Mouse (Mus musculus): ENCODE data around the gene Cys1. TPM values are rescaled to one million over a fixed set of nuclear protein-coding genes. Genes with fewer than 3 reads are reported as not detected.
"Not testable (repeated sequence)": the region's sequence is repeated elsewhere in the genome, so short reads cannot be mapped to it uniquely, and the experiment has no call there.

The Cys1 gene
- 1 to 10 TPM; 2.8 to 3.4 TPM for total RNA-seq (2021)

DNA sequence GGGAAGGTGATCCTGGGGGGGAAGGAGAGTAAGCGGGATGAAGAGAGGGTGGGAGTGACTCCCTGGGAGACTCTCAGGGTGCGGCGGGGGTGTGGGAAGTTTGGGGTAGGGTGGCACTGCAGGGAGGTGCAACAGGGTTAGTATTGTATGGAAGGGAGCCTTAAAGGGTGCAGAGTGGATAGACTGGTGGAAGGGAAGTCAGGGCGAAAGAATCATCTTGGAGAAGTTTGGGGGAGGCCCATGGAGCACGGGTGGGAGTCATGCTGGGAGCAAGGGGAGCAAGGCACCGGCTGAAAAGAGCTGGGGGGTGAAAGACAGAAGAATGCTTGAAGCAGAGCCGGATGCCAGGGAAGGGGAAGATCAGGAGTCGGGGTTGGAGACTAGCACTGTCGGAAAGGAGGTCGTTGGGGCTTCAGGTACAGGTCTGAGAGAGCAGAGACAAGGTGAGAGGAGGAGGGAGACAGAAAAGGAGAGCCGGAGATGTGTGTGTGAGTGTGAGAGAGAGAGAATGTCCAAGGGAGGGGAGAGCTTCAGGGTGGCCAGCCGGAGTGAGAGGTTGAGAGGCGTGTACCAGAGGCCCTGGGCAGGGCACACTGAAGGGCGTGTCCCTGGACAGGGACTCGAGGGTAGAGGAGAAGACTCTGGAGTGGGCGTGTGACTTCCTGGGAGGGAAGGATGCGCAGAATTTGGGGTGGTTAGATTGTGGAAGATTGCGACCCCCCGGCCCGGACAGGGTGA is at the start of gene Cys1:
Cys1 (minus strand) TSS at position 528 of the 738 bp plus-strand sequence.
- DNase-seq = peak; percentile 27

DNA sequence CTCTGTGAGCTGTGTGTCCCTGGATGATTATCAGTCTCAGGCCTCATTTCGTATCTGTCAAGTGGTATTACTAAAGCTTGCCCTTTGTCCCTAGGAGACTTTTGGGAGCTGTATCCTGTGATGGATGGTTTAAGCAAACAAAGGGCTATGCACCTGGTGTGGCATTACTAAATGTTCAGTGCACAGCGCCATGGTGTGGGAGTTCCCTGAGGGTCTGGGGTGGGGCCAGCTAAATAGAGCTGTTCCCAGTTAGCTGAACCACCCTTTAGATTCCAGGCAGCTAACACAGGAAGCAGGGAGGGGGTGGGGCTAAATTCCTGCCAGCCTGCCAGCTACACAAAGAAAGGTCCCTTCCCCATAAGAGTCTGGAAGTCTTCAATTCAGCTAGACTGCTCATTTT is 42.8 kb upstream of the Cys1 start:
- DNase-seq = no peak

DNA sequence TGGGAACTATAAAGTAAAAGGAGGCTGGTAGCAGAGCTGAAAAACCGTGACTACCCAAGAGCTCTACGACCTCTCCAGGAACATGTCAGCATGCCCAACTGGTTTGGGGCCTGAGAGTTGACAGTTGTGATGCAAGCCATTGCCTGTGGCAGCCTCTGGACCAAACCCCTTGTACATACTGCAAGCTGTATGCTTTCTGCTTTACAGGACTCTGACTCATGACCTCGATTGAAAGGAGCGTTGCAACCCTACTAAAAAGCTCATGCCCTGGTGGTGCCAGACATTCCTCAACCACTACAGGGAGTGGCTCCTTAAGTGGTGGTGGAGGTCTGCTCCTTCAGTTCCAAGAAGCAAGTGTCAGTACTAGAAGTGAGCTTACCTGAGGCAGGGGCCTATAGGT is 42.2 kb upstream of the Cys1 start:
- no peak for DNase-seq

- no peak for DNase-seq
These were observed 41.8 kb upstream of the Cys1 start for GRCm38 (mm10) chr12:24723434-24723833.

- peak; percentile 58 for DNase-seq
These were observed 35.2 kb upstream of the Cys1 start for GRCm38 (mm10) chr12:24716721-24717301.

DNA sequence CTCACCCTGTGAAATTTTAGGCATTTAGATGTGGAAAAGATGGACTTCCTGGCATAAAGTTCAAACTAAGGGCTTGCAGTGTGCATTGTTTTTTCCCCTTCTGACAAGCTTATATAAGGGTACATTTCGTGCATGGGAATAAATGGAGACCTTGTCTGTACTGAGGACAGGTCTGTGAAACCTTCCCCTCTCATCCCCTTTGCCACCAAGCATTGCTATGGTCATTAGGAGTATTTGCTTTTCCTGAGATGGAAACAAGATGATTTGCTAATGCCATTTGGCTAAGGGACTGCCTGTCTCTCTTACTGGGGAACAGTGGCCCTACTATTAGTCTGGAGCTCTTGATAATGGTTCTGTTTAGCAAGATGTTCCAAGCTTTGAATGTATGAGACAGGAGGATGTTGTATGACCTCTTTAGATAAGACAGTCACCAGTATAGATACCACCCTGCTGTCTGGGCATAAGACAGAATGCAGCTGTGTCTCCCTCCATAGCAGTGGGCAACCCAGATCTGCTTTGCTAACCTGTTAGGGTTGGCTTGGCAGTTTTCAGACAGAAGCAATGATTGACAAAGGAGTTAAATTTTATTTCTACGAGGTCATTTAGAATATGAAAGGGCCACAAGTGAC is 33.8 kb upstream of the Cys1 start:
- no peak for DNase-seq

DNA sequence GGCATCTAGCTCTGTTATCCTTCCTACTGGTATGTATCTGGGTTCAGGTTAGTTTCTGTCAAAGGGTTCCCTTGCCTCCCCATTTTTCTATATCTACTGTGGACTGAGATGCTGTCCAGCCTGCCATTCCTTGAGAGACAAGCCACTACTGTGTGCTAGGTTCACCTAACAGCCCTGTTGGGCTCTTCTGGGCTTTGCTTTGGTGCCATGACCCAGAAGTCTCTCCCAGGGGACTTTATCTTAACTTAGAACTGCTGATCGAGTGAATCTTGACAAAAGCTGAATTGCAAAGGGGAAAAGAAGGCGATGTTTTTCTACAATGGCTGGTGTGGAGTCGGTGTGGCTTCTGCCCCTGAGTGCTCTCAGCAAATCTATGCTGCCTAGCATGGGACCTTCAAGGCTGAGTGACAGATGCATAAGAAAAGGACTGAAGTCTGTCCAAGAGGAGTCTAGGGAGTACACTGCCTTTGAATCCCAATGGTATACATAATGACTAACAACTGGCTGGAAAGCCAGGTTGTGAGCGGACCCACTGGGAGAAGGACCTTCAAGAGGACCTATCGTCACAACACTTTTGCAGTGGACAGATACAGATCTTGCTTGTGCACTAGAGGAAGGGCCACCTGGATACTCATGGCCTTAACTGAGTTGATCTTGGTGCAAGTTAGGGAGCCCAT is 33.1 kb upstream of the Cys1 start:
- DNase-seq = no peak

DNA sequence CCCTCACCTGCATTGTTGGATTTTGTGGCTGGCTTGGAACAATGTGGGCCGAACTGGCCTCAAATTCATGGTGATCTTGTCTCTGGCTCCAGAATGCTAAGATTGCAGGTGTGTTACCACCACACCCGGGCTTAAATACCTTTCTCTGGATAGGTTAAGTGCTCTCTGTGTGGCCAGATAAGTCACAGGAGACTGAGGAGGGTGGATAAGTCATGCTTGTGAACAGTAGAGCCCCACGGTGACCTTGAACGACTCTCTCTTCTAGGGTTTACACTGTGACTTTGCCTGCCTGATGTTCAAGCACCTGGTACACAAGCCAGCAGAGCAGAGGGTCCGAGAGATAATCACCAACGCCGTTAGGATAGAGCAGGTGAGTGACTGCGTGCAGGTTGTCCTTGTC is 30.8 kb upstream of the Cys1 start:
- DNase-seq = no peak

GRCm38 (mm10) chr12:24710672-24711071 is 29.1 kb upstream of the Cys1 start:
- peak; percentile 33 for DNase-seq

DNA sequence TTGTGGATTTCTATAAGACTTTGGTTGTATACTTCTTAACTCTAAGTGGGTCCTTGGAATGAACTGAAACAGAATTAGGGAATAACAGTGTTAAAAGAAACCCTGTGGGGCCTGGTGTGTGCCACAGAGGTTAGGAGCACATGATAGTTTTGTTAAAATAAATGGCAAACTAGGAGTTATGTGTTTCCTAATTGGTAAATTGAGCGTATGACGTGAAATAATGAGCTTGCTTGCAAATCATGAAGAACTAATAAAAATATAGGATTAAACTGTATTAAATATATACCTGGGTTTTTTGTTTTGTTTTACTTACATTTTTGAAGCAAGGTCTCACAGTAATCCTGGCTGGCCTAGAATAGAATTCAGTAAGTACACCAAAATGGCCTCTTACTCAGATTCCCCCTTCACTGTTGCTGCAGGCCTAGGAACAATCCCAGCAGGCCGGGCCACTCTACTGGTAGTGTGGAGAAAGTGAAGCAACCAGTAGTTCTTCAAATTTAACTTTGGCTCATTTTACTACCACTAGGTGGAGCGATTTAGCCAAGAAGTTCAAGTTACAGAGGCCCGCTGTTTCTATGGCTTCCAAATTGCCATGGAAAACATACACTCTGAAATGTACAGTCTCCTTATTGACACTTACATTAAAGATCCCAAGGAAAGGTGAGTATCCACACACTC is 28.4 kb upstream of the Cys1 start:
- peak; percentile 72 for DNase-seq

DNA sequence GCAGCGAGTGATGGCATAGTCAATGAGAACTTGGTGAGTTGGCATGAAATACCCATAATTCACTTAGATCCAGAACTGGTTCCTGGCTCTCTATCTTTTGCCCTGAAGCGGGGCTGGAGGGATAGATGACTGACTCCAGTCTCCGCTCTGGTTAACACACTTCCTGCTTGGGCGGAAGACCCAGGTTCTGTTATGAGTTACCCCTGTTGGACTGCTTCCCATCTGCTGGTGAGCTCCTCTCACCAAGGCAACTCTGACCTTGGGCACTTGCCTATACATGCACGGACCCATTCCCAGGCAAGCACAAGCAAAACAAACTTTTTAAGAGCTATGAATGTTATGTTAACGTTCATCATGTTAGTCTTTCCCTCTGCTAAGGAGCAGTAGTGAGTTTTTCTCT is 27.8 kb upstream of the Cys1 start:
- no peak for DNase-seq

DNA sequence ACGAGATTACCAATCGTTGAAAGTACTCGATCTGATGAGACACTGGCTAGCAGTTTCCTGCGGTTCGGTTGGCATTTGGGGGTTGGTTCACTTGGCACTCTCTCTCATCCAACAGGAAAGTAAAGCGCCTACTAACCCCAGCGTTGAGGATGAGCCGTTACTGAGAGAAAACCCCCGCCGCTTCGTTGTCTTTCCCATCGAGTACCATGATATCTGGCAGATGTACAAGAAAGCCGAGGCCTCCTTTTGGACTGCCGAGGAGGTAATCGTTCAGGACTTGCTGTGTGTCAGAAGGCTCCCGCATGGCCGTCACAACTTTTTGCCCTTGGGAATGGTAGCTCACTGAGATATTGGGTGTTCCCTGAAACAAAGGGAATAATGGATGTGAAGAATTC is 27.2 kb upstream of the Cys1 start:
- DNase-seq = no peak

DNA sequence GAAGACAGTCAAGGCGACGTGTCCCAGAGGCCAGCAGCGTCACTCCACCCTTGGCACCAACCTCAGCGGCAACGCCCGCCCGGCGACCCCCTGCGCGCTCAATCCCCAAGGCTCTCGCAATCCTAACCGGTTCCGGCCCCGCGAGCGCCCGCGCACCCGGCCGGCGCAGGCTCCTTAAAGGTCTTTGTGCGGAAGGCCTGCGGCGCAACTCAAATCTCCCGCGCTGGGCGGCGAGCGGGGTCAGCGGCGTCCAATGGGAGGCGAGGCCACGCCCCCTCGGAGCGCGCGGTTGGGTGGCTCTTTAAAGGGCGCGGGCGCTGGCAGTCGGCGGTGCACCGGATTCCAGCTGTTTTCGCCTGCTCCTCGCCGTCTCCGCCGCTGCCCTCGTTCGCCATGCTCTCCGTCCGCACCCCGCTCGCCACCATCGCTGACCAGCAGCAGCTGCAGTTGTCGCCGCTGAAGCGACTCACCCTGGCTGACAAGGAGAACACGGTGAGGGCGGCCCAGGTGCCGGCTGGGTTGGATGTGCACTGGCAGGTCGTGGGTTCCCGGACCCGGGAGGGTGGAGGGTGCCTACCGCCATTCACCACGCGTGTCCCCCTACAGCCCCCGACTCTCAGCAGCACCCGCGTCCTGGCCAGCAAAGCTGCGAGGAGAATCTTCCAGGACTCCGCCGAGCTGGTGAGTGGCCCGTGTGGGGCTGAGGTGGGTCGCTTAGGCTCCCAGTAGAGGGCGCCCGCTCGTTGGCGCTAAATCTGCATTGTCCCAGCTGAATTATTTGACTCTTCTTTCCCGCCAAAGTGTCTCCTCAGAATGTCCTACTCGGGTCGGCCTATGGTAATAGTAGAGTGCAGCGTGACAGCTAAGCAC is 26.6 kb upstream of the Cys1 start, which contains the start of gene Rrm2:
Rrm2 (plus strand) TSS at position 288 of the 870 bp plus-strand sequence.
- peak; percentile 97 for DNase-seq

- no peak for DNase-seq
These were observed 25.8 kb upstream of the Cys1 start for GRCm38 (mm10) chr12:24707480-24707802.

DNA sequence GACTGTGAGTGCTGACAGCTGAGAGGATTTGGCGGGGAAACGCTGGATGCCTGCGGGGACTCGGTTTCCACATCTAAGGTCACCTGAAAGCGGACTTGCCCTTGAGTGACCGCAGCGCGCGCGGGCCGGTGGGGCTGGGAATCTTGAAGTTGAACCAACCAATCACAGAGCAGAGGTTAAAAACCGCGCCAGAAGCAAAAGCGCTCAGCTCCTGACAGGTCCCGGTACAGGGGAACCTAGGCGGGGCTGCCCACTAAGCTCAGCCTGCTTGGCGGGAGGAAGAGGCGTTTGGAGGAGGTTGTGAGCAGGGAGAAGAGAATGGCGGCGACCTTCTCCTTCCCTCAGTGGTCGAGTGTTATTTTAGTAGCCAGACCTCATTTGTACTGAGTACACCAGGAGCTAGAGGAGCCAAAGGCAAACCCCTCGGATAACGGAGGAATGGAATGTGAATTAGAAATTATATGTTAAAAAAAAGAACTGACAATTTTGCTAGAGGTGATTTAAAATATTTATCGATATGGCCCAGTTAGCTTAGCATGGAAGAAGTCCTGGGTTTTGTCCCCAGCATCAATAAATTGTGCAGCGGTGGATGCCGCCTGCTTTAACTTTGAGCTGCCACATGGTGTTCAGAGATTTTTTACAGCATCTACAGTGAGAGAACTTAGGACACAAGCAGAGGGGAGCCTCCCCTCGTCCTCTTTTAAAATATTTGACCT is 25.3 kb upstream of the Cys1 start:
- peak; percentile 67 for DNase-seq

DNA sequence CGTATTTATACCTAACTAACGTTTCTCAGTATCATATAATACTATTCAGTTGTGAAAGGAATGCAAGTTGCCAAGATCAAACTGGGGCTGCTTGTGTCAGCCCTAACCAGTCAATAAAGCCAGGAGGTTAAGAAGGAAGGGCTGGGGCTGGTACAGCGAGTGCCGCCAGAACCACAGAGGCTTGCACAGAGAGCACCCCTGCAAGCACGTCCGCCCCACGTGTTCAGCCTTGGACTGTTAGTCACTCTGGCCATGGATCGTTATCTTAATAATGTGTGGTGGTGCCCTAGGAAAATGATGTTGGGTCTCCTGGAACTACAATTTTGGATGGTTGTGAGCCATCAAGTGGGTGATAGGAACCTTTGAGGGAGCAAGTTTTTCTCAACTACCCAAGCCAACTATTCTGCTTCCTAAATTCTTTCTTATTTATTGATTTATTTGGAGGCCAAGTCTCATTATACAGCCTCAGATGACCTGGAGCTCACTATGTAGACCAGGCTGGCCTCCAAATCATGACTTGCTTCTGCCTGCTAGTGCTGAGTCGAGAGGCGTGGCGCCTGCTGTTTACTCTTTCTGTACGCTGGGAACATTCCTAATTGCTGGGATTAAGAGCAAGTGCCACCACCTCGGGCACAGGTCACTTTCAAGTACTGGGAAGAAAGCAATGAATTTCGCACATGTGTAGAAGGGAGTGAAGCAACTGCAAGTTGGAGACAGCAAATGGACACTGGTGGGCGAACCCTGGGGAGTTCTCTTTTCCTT is 24.1 kb upstream of the Cys1 start:
- no peak for DNase-seq

GRCm38 (mm10) chr12:24703013-24703412 is 21.4 kb upstream of the Cys1 start:
- DNase-seq = no peak

DNA sequence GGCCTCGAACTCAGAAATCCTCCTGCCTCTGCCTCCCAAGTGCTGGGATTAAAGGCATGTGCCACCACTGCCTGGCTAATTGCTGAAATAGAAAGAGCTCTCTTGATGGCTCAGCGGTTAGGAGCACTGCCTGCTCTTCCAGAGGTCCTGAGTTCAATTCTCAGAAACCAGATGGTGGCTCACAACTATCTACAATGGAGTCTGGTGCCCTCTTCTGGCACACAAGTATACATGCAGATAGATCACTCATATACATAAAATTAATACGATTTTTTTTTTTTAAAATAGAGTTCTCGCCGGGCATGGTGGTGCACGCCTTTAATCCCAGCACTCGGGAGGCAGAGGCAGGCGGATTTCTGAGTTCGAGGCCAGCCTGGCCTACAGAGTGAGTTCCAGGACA is 20.0 kb upstream of the Cys1 start:
- not testable (repeated sequence) for DNase-seq

GRCm38 (mm10) chr12:24699578-24699977 is 18.0 kb upstream of the Cys1 start:
- no peak for DNase-seq

DNA sequence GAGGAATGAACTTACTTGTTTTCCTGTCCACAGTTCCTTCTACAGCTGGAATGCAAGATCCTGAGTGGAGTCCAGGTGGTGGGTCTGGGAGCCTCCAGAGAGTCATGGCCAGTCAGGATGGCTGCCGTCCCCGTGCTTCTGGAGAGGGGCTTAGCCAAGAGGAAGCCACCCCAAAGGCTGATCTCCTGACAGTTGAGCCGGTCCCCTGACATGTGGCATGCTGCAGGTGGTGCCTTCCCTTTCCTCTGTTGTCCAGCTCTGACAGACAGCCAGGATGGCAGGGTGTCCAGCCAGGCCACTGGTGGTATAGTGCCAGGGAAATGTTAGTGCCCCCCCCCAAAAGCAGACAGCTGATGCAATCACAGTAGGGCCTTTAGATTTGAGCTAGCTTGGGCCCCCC is 16.9 kb upstream of the Cys1 start:
- no peak for DNase-seq

Measured in heart, postnatal 4 days (tissue).